Mouse (Mus musculus): ENCODE measurements around the gene Prkag2.

The Prkag2 gene

DNA sequence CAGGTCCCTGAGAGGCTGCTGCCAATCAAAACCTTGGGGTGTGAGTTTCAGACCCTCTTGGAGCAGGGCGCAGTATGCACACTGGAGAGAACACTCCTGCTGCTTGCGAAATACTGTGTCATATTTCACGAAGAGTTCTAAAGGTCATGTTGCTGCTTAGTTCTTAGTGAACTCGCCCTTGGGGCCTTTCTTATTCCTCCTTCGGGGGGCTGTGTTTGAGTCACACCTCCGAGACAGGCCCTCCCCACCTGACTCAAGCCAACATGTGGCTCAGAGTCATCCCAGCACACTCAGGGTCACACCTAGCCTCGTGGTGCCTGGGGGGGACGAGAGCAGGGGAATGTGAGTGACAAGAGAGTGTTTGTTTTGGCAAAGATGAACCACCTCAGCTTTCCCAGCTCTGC, 99.0 kb downstream of the Prkag2 start:
- DNase-seq (ENCODE audit: low spot score in 2 of 2) = no peak

GRCm38 (mm10) chr5:24999351-24999750, 101.1 kb downstream of the Prkag2 start:
- no peak for DNase-seq (ENCODE audit: low spot score in 2 of 2)

GRCm38 (mm10) chr5:24995576-24996100, 104.8 kb downstream of the Prkag2 start:
- DNase-seq (ENCODE audit: low spot score in 2 of 2) = peak; percentile 73 to 87

DNA sequence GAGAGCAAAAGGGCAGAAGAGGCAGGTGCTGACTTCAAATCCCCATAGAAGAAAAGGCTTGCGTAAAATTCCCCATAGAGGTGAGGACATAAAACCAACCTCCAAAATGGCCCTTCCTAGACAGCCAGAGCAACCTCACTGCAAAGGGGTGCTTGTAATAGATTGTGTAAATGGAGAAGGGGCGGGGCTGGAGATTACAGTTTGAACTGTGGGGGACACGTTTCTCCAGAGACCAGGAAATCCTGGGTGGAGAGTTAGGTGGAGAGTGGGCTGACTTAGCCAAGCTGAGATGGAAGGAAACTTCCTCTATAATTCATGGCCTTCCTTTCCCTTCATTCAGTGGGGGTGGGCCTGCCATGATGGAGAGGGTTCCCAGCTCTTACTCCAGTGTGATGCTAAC, 107.3 kb downstream of the Prkag2 start:
- DNase-seq (ENCODE audit: low spot score in 2 of 2) = no peak

- DNase-seq (ENCODE audit: low spot score in 2 of 2) = no peak
Measured at GRCm38 (mm10) chr5:24991575-24991974, 108.9 kb downstream of the Prkag2 start.

- DNase-seq (ENCODE audit: low spot score in 2 of 2) = no peak
Measured at GRCm38 (mm10) chr5:24990460-24990859, 110.0 kb downstream of the Prkag2 start.

DNA sequence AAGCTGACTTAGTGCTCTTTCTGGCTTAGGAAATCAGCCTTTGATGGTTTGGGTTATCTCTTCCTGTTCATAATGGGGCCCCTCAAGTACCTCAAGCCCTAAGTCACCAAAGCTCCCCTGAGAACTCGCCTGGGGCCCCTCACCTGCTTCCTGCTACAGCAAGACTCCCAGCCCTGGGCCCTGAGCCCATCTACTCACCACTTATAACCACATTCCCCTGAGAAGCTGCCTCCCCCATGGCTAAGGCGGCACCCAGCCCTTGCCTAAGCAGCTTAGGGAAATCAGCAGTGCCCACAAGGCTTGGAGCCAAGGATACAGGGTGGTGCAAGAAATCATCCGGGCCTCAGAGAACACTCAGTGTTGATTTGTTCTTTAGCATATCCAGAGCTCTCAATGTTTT, 110.8 kb downstream of the Prkag2 start:
- DNase-seq (ENCODE audit: low spot score in 2 of 2) = no peak

- DNase-seq (ENCODE audit: low spot score in 2 of 2) = no peak
Measured at GRCm38 (mm10) chr5:24986956-24987355, 113.5 kb downstream of the Prkag2 start.

GRCm38 (mm10) chr5:24986204-24986940, 114.1 kb downstream of the Prkag2 start:
- DNase-seq (ENCODE audit: low spot score in 2 of 2) = peak in 1 of 2 experiments; percentile 54

DNA sequence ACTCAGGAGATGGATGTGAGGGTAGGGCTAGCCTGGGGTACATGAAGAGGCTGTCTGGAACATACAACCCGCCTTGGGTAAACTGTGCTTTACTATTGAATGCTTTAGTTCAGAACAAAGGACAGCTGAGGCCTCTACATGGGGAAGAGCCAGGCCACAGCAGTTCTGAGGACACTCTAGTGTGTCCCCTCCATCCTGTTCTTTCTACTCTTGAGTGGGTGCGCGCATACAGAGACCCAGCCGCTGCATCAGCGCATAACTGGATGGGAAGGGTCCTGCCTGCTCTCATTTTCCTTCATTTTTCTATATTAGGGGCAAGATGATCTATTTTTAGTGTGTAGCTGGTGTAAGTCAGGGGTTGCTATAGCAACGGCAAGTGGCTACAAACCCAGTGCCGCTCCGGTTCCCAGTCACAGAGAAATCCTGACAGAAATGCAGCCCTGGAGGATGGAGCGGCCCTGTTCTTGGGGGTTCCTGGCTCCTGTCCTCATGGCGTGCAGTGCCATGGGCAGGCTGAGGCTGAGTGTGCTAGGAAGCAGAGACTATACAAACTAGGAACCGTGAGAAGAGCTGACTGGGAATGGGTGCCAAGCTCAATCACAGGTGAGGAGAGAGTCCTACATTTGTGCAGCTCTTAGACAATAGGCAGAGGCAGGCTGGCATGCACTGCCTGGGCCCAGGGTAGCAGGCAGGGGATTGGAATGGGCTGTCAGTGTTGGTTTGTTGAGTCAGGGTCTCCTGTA, 114.8 kb downstream of the Prkag2 start:
- peak; percentile 88 to 94 for DNase-seq (ENCODE audit: low spot score in 2 of 2)

- DNase-seq (ENCODE audit: low spot score in 2 of 2) = peak in 1 of 2 experiments; percentile 20
Measured at GRCm38 (mm10) chr5:24984157-24984556, 116.3 kb downstream of the Prkag2 start.

DNA sequence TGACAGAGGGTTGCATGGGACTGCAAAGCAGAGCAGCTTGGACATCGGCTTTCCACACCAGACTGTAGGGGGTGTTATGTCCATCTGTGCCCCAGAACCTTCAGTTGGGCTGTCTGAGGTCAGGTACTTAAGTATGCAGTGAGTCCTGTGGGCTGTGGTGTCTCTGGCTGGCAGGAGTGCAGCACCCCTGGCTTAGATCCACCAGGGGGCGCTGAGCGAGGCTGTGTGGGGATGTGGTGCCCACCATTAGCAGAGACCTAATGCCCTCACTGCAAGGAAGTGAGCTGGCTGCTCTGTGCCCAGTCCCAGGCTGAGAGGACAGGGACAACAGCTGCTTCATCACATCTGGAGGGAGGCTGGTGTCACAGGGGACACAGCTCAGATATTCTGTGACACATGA, 116.9 kb downstream of the Prkag2 start:
- peak; percentile 59 to 70 for DNase-seq (ENCODE audit: low spot score in 2 of 2)

DNA sequence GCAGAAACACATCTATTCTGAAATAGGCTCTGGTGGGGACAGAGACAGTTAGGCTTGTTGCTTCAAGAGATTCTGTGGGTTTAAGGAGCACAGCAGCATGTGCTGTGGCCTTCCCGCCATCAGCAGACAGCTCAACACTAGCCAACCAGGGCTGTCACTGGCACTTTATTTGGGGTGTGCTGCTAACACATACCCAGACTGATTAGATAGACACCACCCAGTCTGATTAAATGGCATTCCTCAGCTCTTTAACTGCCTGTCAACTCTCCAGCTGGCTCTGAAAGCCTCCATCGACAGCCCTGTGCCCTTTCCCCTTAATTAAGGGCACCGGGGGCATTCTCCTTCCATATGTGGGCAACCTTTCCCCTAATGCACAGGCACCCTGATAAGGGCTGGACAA, 118.2 kb downstream of the Prkag2 start:
- DNase-seq (ENCODE audit: low spot score in 2 of 2) = no peak

- peak; percentile 72 to 77 for DNase-seq (ENCODE audit: low spot score in 2 of 2)
Measured at GRCm38 (mm10) chr5:24981765-24982164, 118.7 kb downstream of the Prkag2 start.

GRCm38 (mm10) chr5:24979968-24980345, 120.5 kb downstream of the Prkag2 start:
- no peak for DNase-seq (ENCODE audit: low spot score in 2 of 2)

- no peak for DNase-seq (ENCODE audit: low spot score in 2 of 2)
Measured at GRCm38 (mm10) chr5:24979312-24979967, 121.0 kb downstream of the Prkag2 start.

DNA sequence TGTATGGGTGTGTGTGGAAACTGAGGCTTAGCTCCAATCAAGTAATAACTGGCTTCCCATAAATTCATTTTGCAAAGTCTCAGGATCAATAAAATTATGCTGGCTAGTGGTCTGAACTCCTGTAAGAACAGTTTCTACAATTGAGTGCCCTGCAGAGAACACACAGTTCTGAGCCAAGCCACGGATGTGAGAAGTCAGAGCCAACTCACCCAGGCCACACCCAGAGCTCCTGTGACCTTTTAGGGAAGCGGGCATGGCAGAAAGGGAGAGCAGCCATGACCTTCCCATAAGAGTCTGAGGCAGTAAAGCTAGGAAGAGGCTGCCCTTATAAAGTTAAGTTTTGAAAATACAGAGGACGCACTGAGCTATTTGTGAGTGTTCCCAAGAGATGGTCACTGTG, 123.5 kb downstream of the Prkag2 start:
- no peak for DNase-seq (ENCODE audit: low spot score in 2 of 2)

GRCm38 (mm10) chr5:24976236-24976635, 124.2 kb downstream of the Prkag2 start:
- DNase-seq (ENCODE audit: low spot score in 2 of 2) = no peak

- no peak for DNase-seq (ENCODE audit: low spot score in 2 of 2)
Measured at GRCm38 (mm10) chr5:24975100-24975499, 125.3 kb downstream of the Prkag2 start.

GRCm38 (mm10) chr5:24973672-24974225, 126.7 kb downstream of the Prkag2 start:
- DNase-seq (ENCODE audit: low spot score in 2 of 2) = no peak

DNA sequence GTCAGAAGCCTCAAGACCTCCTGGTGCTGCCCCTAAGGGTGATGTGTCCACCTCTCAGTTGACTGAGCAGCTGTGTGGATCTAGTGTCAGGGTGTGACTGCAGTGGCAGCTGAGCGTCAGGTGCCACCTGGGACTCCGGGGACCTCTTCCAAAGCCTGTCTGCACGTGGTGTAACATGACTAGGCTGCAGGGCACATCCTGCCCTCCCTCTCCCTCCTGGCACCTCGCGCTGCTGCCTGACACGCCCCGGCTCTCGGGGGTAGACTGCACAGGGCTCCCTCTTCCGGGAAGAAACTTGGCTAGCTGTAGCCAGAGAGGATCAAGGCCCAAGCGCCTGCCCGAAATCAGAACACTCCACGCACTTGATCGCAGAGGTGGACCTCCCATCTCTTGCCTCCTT, 127.2 kb downstream of the Prkag2 start:
- DNase-seq (ENCODE audit: low spot score in 2 of 2) = no peak
